Mouse (Mus musculus) adipocyte (in vitro differentiated cells): ENCODE results near the gene Sult6b2.

Experiments
- DNase-seq: peaks from one replicate; pipeline ENCODE4 v3.0.0-alpha.2; 2016; ENCODE audit warnings: low spot score

Gene Sult6b2

GRCm38 (mm10) chr6:142804402-142804801 lies at the start of gene Sult6b2:
Sult6b2 (minus strand) TSS chr6:142804502.
- DNase-seq, result no peak

GRCm38 (mm10) chr6:142852419-142853377 lies 48.4 kb upstream of the Sult6b2 start:
- no peak for DNase-seq

- DNase-seq, result no peak
These were observed 46.1 kb upstream of the Sult6b2 start for GRCm38 (mm10) chr6:142850436-142850835.

- DNase-seq, result no peak
These were observed 45.0 kb upstream of the Sult6b2 start for GRCm38 (mm10) chr6:142849326-142849725.

- DNase-seq, result no peak
These were observed 43.8 kb upstream of the Sult6b2 start for GRCm38 (mm10) chr6:142847914-142848674.

- DNase-seq, result no peak
These were observed 42.6 kb upstream of the Sult6b2 start for GRCm38 (mm10) chr6:142846855-142847254.

- DNase-seq, result no peak
These were observed 40.8 kb upstream of the Sult6b2 start for GRCm38 (mm10) chr6:142845066-142845465.

- no peak for DNase-seq
These were observed 39.8 kb upstream of the Sult6b2 start for GRCm38 (mm10) chr6:142844061-142844460.

- no peak for DNase-seq
These were observed 34.2 kb upstream of the Sult6b2 start for GRCm38 (mm10) chr6:142838501-142838900.

GRCm38 (mm10) chr6:142837326-142837725 lies 33.0 kb upstream of the Sult6b2 start:
- DNase-seq, result no peak

GRCm38 (mm10) chr6:142835726-142836125 lies 31.4 kb upstream of the Sult6b2 start:
- no peak for DNase-seq

- no peak for DNase-seq
These were observed 30.6 kb upstream of the Sult6b2 start for GRCm38 (mm10) chr6:142834911-142835310.

- no peak for DNase-seq
These were observed 27.4 kb upstream of the Sult6b2 start for GRCm38 (mm10) chr6:142831706-142832105.

- no peak for DNase-seq
These were observed 26.9 kb upstream of the Sult6b2 start for GRCm38 (mm10) chr6:142831243-142831642.

- DNase-seq, result no peak
These were observed 25.9 kb upstream of the Sult6b2 start for GRCm38 (mm10) chr6:142830221-142830620.

- no peak for DNase-seq
These were observed 21.1 kb upstream of the Sult6b2 start for GRCm38 (mm10) chr6:142825449-142825848.

GRCm38 (mm10) chr6:142823008-142823787 lies 18.9 kb upstream of the Sult6b2 start:
- DNase-seq, result no peak

- DNase-seq, result no peak
These were observed 14.0 kb upstream of the Sult6b2 start for GRCm38 (mm10) chr6:142818306-142818705.

GRCm38 (mm10) chr6:142815513-142815912 lies 11.2 kb upstream of the Sult6b2 start:
- no peak for DNase-seq

- peak; percentile 88 for DNase-seq
These were observed 10.2 kb upstream of the Sult6b2 start for GRCm38 (mm10) chr6:142814495-142814921.

- no peak for DNase-seq
These were observed 9.7 kb upstream of the Sult6b2 start for GRCm38 (mm10) chr6:142814011-142814410.

GRCm38 (mm10) chr6:142812969-142813368 lies 8.7 kb upstream of the Sult6b2 start:
- no peak for DNase-seq
